Mouse (Mus musculus): ENCODE measurements at regions not wholly inside any gene's neighbourhood (a gene's known extent, or its start where the extent isn't known, plus 50 kb on each side); places are given as distances from the start of the nearest gene placed in this dataset.

DNA sequence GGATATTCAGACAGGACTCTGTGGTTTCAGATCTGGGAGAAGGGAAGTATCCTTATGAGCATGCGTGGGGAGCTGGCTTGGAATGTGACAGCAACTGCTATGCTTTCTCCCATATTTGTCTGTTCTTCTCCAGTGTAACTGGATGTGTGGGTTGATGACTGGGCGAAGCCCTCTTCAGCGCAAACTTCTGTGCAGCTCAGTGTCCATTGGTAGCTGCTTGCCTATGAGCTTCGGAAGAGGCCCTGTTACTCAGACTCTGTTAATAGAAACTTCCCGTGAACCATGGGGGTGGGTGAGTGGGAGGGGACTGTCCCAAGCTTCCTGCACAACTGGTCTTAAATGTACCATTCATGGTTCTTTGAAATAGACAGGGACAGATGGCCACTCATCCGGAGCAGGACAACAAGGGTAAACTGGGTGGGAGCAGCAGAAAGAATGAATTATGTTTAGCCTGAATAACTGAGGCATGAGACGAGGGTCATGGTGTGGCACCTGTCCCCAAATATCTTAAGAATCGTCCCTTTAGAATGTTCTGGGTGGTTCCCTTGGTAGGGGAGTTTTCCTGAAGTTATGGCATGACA is 141.1 kb upstream of the Plxnc1 start:
- DNase-seq, result no peak

DNA sequence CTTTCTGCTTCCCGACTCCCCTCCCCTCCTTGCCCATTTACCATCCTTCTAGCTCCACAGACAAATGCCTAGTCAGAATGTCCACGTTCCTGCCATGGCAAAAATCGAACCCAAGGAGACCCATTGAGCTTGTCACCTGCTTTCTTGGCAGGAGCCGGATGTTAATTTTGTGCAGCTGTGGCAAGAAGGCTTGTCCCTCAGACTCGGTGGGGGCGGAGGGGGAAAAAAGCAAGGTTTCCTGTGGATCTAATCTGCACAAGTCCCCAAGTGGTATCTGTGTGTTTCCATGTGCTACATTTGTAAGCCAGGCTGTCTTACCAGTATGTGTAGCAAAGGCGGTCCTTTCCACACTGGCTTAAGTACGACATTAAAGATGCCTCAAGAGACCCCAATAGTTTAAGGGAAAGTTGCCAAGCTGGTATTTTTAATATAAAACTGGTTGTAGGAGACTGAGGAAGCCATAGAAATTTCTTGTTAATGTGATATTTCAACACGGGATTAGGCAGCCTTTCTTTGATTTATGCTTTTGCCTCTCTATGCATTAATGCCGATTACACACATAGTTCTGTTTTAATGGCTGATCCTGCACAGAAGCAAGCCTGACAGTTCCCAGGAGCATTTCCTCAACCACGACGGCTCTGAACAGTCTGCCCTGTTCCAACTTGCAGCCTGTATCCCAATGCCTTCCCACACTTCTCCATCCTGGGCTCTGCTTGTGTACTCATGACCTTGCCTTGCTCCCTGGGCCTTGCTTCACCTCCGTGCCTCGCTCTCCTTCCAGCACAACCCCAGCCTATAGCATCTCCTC is 138.9 kb upstream of the Plxnc1 start:
- DNase-seq, result peak; percentile 40 to 47

DNA sequence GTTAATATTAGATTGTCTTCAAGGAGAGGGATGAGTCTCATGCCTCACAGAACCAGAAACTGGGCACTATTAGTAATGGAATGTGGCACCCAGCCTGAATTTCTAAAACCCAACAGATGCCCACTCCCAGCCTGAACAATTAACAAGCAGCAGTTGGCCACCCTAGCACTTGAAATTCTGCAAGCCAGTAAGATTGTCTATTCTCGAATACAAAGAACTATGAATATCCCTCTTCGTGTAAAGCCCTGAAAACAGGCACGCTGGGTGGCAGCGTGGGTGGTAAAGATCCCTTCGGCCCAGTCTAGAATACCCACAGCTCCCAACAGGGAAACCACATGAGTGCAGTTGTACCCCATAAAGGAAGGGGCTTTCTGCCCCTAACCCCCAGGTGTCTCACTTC is 138.0 kb upstream of the Plxnc1 start:
- DNase-seq, result peak; percentile 35 to 36

DNA sequence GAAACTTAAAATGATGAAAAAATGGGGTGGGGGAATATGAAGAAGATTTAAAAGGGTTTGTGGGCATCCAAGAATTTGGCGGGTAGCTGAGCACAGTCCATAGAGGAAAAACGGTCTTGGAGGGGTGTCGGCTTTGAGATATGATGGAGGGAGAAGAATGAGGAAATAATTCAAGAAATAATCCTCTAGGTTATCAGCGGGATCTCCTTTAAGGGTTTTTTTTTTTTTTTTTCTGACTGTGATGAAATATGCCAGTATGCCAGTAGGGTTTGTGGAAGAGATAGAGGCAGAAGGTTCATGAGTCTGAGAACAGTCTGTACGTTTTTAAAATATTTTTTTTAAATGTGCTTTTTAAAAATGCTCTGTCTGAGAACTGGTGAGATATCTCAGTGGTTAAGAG is 135.3 kb upstream of the Plxnc1 start:
- DNase-seq, result no peak

DNA sequence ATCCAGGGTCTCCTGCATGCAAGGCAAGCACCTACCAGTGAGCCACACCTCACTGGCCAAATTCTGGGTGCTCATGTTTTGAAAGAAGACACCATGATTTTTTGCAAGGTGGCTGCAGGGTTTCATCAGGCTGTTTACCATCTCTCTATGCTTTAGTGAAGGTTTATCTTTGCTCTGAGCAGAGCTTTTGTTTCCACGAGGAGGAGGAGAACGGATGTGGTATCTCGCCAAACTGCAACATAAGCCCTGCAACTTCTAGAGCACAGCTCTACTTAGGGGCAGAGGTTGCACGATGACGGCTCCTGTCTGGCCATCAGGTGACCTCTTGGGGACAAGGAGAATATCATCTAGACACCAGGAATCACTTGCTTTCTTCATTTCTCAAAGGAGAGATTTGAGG is 131.8 kb upstream of the Plxnc1 start:
- DNase-seq, result no peak

DNA sequence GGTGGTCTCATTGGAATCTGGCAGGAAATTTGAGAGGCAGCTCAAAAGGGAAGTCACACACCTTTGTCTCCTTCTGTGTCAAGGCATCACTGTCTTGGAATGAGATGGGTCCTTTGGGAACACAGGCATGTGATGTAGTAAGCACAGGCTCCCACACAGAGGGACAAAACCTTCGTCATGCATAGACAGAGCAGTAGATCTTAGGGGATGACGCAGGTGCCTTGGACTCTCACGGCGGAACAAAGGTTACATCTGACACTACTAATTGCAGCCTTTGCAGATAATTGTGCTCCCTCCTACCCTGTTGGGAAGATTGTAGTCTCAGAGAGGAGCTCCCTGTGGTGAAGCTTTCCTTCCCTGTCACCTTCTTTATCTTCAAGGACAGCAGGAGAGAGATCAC is 131.3 kb upstream of the Plxnc1 start:
- no peak for DNase-seq

DNA sequence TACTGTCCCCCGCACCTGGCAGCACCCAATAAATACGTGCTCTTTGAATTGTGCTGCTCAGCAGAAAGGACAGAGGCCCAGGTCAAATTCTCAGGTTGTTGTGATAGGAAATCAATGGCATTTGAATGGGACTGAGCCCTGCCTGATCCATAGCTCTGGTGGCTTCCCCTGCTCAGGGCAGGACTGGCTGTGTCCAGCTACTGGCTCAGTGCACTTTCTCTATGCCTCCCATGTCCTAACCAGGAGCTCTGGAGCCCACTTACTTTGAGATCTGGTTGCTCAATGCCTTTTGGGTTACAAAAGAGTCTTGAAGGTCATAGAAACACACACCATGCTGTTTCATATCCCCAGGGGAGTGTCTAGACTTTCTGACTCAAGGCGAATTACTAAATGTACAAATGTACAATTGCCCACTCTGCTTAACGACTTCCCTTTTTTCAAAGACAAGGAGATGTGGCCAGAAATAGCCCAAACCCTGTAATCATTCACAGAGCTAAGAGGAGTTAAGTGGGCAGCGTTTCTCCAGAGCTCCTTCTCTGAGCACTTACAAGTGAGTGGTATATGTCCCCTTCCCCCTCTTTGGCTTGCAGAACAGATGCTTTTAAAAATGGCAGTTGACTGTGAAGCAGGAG is 130.4 kb upstream of the Plxnc1 start:
- no peak for DNase-seq

DNA sequence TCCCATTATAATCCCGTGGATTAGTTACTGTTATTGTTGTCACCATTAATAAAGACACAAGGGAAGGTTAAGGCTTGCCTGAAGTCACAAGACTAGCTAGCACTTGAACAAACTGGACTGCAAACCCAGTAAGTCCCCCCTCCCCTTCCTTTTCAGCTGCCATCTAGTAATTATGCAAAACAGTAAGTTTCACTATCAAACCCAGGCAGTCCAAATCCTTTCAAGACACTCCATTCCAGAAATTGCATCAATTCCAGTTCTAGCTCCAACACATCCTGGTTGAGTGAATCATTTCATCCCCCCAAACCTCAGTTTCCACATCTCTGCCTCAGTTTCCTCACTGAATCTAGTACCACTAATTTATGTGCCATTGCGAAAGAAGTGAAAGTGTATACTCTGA is 129.7 kb upstream of the Plxnc1 start:
- DNase-seq, result no peak

DNA sequence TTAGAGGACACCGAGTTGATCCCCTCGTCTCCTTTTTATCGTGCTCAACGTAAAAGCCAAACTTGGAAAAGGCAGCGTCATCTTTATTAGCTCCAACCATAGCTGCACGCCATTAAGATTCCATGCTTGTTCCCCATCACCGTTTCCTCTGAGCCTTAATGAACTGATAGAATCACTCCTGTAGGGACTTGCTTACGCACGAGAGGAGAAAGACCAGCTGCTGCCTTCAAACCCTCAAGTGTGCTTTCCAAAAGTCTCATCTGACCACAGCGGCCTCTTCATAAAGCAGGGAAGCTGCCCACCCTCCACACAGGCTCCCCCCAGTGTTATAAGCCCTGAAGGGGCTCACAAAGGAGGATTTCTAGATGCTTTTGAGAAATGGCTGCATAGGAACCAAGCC is 123.3 kb upstream of the Plxnc1 start:
- no peak for DNase-seq

DNA sequence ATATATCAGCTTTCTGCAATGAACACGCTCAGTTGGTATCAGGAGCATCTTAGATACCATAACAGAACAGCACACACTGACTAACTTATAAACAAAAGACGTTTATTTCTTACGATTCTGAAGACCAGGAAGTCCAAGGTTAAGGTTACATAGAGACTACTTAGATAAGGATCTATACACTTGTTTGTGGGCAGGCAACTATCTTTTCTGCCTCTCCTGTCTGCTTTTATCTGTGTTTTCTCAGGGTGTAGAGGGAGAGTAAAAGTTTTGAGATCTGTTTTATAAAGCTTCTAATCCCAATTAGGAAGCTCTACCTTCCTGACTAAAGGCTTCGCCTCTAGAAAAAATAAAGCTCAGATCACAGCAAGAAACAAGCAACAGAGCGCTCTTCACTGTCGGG is 122.1 kb upstream of the Plxnc1 start:
- DNase-seq, result no peak

DNA sequence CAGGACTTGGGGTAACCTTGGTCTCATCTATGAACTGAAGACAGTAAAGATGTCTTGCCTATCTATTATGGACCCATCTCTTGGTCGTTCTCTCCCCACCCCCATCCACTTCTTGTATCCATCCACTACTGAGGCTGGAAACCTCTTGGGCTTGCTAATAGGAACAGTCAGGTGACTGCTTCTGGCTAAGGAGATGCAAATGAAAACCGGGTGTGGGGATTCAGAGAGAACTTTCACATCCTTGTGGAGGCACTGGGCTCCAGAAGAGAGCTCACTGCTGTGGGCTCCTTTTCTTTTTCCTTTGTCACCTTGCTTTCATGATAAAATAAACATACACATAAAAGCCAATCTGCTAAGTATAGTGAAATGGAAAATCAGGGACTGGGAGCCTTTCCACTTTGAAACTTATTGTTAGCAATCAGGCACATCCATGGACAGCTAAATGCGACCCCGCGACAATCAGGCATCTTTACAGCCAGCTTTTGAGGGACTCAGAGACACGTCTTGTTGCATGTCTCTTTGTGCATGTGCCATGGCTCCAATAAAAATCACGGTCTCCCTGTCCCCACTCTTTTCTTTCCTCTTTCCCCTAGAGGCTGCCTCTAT is 115.0 kb upstream of the Plxnc1 start:
- DNase-seq, result no peak

DNA sequence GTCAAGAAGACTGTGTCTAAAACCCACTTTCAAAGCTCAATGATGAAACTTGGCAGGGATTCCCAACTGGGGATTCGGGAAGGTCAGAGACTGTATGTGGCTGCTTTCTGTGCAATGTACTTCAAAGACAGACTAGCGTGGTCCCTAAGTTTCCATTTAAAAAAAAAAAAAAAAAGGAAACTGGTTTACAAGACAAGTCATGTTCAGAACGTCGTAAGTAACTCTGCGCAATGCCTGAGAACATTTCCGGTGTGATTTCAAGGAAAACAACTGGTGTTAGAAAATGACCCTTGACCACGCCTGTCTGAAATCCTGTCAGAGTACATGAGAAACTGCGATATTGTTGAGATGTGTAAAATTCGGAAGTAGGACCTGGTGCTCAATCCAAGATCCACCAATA is 114.4 kb upstream of the Plxnc1 start:
- no peak for DNase-seq

DNA sequence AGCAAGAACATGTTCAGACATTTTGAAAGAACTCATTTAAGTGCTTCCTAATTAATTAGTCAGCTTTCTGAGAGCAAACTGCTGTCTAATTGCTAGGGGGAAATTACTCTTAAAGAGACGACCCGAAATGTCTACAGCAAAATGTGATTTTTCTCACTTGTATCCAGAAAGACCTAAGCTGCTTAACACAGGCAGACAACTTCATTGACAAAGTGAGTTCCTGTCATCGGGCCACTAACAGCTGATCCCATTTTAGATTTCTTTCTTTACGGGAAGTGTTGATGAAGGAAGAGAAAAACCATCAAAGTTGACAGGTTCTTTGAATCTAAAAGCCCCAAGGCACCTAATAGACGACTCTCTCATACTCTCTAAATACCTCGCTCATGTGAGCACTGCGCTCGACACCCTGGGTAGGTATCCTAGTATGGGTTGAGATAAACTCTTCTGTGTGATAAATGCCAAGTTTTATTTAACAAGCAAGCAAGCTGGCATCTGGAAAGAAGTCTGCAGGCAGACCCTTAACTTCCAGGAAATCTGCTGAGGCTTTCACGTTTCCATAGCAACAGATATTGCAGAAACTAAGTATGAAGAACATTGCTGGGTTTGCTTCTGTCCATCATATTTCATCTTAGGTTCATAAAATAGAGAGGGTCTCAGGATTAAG is 112.5 kb upstream of the Plxnc1 start:
- DNase-seq, result no peak

DNA sequence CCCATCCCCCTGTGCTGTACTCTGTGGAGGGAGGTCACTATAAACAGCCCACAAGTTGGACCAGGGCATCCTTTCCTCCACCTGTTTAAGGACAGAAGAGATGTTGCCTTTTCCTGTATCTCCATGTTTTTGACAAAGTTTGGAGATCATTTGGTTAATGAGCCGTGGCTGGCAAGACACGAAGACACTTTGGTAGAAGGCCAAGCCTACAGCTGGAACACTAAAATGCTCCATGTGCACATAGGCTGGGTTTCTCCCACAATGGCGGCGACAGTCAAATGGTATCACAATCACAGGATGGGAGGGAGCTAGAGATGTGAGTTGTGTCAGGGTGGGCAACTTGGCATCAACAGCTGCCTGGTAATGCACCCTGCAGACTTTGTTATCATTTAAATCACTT is 111.9 kb upstream of the Plxnc1 start:
- no peak for DNase-seq

DNA sequence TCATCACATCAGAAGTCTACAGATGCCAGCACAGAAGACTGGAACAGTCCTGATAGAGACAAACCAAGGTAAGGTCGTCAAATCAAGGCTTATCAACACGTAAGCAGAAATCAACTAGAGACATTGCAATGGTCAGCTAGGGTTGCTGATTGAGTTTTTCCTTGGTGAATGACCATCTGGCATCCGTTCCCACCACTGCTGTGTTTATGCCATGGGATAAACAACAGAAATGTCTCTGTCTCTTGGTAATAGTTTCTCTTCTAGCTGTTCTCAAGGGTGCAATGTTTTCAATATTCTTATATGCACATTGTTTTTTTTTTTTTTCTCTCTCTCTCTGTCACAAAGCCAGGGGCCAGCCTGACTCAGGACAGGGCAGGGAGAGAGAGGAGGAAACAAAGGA is 110.2 kb upstream of the Plxnc1 start:
- no peak for DNase-seq

DNA sequence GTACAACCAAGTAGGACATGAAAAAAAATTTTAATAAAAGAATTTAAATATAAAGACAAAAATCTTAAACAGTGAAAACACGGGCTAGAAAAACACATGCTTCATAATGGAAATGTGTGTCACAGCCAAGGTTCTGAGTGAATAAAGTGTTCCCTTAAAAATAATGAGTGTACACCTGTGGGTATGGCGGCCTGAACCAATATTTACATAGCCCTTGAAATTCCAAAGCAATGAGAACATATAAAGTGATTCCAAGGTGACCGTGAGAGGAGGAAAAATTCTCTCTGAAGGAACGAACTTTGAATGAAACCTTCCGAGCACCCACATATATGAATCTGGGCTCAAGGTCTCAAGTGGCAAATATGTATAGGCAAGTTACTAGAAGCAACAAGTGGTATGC is 104.2 kb upstream of the Plxnc1 start:
- no peak for DNase-seq

DNA sequence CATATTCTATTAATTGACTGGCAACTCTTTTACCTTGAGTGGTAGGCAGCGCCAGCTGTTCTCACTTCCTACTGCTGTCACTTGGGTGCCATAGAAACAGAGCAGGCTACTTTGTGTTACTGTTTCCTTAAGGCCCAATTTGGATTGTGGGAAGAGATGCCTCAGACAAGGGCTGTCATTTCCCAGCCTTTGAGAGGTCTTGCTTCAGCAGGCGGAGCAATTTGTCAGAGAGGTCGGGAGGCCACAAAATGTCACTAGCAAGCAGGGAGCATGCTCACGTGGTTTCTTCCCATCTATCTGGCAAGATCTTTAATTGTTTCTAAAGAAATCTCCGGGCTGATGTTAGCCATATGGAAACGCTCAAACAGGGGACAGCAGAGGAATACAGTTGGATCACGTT is 99.3 kb upstream of the Plxnc1 start:
- DNase-seq, result no peak

DNA sequence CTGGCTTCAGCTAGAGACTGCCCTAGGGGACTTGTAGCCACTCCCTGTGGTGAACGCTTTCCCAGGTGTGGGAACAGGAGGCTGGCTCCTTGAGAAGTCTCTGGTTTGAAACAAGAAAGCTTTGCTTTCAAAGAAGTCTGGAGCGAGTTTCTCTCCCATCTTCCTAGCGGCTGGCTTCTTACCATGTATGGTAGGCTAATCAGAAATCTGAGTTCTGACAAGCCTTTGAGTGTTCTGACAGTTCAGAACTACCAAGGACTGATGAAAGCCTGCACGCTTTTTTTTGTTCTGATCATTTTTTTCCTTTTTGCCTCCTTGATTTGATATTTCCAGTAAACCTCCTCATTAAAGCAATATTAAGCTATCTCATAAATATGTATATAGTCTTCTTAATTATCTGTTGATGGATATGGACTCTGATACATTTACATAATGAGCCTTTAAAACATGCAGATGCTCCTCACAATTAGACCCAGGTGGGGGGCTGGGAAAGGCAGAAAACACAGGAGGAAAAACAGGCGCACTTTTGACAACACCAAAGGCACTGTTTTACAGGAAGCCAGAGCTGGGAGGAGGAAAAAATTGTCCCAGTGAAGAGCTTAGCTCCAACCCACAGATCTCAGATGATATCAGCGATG is 95.7 kb upstream of the Plxnc1 start:
- DNase-seq, result no peak

DNA sequence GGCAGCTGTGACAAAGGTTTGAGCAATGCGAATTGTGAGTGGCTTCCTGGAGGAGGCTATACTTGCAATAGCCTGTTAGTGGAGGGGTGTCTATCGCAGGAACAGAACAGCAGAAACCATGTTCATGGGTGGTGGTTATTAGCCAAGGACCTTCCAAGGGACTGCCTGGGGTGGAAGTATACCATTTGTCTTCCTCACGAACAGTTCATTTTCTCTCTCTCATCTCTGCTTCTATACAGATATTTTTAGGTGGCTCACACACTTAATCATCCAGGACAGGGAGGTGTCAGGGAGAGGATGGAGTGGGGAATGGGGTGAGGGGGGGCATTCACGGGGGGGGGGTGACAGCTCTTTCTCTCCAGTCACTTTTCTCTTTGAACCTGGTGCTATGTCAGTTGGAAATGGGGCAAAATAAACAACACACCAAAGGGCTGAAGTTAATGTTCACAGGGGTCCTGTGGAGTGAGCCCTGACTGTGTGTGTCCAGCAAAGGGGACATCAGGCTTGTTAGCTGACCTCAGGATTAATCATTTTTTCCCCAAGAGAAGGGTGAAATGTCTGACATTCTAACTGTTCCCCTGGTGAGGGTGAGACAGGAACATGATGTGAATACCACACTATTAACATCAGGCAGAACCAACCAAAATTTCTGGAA is 91.5 kb upstream of the Plxnc1 start:
- no peak for DNase-seq

DNA sequence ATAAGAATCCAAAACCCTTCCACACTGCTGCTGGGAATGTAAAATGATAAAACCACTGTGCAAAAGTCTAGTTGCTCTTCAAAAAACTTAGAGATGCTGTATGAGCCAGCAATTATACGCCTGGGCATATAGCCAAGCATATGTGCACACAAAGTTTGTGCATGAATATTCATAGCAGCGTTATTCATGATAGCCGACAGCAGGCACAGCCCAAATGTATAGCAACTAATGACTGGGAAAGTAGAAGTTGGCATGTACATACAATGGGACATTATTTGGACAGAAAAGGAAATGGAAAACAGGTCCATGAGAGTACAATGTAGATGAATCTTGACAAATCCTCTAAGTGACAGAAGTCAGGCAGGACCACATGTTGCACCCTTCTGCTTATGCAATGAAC is 90.7 kb upstream of the Plxnc1 start:
- no peak for DNase-seq

DNA sequence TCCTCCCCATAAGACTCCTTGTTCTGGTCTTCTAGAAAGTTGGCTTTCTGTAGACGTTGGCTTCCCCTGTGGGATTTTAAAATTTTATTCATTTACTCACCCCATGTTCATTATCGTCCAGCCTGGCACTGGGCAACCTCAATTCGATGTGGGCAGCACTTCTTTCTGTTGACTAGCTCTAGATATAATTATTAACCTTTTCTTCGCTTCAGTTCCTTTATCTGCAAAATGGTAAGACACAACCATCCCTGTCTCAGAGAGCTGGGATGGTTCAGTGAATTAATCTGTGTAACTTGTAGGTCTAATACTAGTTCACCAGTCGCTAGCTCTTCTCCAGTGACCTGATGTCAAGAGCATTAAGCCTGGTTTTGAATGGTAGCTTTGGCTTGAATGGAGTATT is 89.9 kb upstream of the Plxnc1 start:
- no peak for DNase-seq

Data from cerebellum, postnatal 10 days (tissue).